Mouse (Mus musculus): Measurements from ENCODE around the gene Mrpl34. TPM values are rescaled to one million over a fixed set of nuclear protein-coding genes. Genes with fewer than 3 reads are reported as not detected.
"Not testable (repeated sequence)": the region's sequence is repeated elsewhere in the genome, so short reads cannot be mapped to it uniquely, and the experiment has no call there.

The Mrpl34 gene
- 45.0 and 57.4 TPM in 2 replicates for polyA plus RNA-seq (2012; rRNA removed)

DNA sequence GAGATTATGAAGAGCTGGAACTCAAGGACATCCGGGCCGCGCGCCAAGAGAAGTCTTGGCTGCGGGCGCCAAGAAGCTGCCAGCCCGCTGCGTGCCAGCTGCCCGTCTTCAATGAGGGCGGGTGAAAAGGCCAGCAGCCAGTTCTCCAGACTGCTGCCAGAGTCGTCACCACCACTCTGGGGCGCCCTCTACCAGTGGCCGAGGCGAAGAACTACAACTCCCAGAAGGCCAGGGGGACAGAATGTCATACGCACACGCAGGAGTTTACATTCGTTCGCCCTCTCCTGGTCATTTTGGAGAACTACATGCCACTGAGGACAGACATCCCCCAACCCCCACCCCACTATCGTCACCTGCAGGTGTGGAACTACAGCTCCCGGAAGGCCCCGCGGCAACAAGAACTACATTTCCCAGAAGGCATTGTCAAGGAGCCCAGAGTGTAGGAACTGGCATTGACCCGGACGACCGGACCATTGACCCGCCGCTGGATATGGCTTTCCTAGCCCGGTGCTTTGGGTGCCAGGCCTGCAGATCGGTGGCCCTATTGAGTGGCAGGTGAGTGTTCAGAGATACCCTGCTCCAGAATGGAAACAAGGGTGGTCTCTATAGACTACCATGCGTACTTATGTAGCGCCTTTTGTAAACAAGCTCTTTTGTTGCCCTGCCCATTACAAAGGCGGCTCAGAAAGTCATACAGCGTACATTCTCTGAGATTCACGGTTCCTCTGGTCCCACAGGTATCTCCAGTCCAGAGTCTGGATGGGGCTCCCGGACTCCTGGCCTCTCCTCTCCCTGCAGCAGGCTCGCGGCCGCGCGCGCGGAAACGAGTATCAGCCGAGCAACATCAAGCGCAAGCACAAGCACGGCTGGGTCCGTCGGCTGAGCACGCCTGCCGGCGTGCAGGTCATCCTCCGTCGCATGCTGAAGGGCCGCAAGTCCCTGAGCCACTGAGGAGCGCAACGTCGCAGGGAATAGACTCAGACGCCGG is at the start of gene Mrpl34:
TSS of gene Mrpl34 (plus strand) at position 447 of the 988 bp plus-strand sequence.
- DNase-seq (ENCODE audit: extremely low spot score in 1 of 2, low spot score in 1 of 2): peak; percentile 100

DNA sequence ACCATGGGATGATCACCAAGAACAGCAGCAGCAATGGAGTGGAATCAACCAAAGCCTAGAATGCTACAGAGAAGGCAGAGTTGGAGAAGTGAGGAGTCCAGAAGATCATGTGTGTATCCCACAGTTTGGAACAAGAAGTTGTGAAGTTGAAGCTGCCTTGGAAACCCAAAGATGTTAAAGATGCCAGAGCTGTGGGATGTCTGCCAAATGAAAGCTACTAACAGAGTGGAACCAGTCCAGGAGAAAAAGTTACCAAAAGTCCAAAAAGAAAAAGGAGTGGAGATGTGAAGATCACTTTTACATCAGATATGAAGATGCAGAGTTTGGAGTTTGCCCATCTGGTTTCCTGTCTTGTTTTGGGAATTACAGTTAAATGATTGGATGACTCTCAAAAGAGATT is 42.6 kb upstream of the Mrpl34 start:
- DNase-seq (ENCODE audit: extremely low spot score in 1 of 2, low spot score in 1 of 2): no peak

DNA sequence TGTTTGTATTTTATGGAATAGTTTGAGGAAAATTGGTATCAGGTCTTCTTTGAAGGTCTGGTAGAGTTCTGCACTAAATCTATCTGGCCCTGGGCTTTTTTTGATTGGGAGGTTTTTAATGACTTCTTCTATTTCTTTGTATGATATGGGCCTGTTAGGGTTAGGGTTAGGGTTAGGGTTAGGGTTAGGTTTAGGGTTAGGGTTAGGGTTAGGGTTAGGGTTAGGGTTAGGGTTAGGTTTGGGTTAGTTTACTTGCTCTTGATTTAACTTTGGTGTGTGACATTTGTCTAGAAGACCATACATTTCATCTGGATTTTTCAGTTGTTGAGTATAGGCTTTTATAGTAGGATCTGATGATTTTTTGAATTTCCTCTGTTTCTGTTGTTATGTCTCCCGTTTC is 31.8 kb upstream of the Mrpl34 start:
- not testable (repeated sequence) for DNase-seq (ENCODE audit: extremely low spot score in 1 of 2, low spot score in 1 of 2)

DNA sequence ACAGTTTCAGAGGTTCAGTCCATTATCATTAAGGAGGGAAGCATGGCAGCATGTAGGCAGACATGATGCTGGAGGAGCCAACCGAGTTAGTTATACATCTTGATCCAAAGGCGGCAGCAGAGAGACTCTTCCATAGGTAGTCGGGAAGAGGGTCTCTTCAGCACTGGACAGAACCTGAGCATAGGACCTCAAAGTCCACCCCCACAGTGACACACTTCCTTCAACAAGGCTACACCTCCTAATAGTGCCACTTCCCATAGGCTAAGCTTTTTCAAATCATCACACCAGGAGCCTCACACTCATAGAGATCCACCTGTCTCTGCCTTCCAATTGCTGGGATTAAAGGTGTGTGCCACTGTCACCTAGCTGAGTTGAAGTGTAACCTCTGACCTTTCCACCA is 27.7 kb upstream of the Mrpl34 start:
- DNase-seq (ENCODE audit: extremely low spot score in 1 of 2, low spot score in 1 of 2): no peak

DNA sequence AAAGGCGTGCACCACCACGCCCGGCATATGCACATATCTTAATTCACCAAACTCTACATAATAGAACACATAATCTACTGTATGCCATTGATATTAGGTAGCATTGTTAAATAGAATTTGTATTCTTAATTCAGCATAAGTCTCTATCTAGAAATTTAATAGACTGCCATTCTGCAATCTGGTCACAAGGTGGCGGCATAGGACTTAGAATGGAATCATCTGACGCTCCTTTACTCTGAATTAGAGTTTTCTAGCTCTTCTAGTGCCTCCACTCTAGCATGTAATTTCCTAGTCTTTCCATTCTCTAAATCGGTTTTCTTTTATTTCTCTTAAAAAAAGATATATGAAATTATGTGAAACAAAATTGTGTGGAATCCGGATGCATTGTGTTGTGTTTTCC is 23.4 kb upstream of the Mrpl34 start:
- DNase-seq (ENCODE audit: extremely low spot score in 1 of 2, low spot score in 1 of 2): peak in 1 of 2 experiments; percentile 53

DNA sequence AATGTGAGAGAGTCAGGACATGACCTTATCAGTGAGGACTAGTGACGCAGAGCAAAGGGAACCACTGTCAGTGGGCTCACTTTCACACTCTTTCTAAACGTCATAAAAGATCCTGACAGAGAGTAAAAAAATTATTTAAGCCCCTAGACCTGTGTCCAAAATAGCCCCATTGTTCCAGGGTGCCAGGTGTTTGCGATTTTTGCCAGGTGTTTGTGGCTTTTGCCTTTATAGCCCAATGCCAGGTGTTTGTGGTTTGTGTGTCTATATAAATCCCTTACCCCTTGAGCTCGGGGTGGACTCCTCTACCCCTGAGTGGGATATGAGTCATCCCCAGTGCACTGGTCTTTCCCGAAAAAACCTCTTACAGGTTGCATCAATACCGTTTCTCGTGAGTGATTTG is 19.7 kb upstream of the Mrpl34 start:
- DNase-seq (ENCODE audit: extremely low spot score in 1 of 2, low spot score in 1 of 2): no peak

DNA sequence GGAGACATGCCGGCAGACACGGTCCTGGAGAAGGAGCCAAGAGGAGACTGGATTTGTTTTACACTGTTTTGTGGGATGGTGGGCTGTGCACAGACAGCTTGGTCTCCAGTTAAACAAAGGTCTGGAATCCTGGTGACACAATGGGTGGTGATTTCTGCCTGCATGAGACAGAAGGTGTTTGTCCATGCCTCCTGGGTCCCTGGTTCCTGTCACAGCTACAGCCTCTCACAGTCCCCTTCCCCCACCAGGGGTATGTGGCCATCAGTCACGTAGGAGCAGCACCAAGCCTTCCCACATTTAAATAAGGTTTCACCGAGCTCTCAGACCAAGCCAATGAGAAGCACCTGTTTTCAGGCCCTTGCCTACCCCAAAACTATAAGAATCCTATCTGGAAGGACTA is 13.4 kb upstream of the Mrpl34 start:
- no peak for DNase-seq (ENCODE audit: extremely low spot score in 1 of 2, low spot score in 1 of 2)

DNA sequence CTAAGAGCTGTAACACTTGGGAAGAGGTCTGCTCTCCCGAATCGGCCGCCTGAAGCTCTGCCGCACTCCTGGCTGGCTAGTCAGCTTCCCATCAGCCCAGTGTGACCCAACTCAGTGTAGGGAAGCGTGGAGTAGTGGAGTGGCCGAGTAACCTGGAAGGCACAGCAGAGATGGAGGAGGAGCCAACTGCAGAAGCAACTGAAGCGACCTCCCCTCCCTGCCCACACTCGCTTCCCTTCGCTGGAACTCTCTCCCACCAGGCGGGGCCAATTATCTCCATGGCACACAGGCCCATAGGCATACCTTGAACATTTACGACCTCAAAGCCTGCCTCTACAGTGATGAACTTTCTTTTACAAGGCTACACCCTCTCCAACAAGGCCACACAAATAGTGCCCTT is 13.0 kb upstream of the Mrpl34 start:
- DNase-seq (ENCODE audit: extremely low spot score in 1 of 2, low spot score in 1 of 2): no peak

DNA sequence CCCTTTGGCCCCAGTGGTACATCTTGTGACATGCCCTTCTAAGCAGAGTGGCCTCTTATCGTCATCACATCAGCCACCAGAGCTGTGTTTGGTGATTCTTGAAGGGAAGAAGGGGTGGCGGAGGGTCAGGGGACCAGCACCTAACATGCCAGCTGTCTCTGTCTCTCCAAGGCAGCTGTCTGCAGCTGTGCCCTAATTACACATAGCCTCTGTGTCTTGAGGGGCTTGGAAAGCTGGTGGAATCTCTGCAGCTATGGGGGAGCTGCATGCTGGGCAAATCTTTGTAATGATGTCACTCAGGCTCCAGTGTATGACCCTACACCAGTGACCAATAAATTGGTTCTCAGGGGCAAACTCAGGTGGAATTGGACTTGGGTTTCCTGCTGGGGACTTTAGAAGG is 12.1 kb upstream of the Mrpl34 start:
- DNase-seq (ENCODE audit: extremely low spot score in 1 of 2, low spot score in 1 of 2): no peak

DNA sequence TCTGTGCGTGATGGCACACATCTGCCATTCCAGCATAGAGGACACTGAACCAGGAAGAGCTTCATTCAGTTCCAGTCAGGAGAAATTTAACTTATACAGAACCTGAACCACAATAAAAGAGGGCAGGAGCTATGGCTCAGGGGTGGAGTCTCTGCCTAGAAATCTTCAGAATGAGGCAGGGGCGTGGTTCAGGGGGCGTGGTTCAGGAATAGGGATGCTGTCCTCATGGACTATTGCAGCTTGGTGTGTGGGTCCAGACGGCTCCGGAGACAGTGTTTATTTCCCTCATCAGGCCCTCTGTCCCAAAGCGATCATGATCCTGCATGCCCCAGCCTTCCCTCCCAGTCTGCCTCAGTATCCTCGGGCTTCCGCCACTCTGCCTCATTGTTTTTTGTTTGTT is 10.1 kb upstream of the Mrpl34 start:
- DNase-seq (ENCODE audit: extremely low spot score in 1 of 2, low spot score in 1 of 2): no peak

DNA sequence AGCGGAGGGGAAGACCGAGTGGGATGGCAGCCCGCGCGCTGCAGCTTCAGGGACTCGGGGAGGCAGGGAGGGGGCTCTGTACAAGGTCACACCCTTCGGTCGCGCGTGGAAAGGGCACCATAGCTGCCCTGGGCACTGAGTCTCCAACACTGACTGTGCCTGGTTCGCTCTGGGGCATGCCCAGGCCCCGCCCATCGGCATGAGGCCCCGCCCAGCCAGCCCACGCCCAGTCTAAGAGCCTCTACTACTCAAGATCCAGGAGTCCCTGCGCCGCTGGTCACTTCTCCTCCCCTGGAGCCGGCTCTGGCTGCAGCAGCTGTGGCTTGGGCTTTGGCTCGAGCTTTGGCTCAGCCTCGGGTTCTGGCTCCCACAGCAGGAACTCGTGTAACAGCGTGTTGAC is 7.9 kb upstream of the Mrpl34 start:
- no peak for DNase-seq (ENCODE audit: extremely low spot score in 1 of 2, low spot score in 1 of 2)

DNA sequence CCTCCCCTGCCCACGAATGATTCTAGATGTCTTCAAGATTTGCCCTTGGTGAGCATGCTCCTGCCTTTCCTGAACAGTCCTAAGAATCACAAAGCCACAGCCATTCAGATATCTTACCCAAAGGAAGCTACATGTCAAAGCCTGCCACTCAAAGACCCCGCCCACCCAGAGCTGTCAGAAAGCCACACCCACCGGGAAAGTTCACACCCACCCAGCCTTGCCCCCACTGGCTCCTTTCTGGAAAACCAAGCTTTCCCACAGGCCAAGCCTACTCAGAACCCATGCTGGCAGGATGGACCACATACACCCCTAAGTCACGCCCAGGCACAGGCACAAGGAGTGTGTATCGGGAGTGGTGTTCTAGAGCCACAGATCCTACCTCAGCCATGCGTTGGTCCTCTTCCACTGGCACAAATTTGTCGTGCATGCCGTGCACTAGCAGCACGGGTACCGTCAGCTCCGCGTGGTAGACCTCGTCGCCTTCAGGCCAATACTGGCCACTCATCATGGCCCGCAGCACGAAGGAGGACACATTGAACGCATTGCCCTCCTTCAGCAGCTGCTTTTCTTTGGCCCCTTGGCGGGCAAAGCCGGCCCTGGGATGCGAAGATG is 7.0 kb upstream of the Mrpl34 start:
- DNase-seq (ENCODE audit: extremely low spot score in 1 of 2, low spot score in 1 of 2): no peak

DNA sequence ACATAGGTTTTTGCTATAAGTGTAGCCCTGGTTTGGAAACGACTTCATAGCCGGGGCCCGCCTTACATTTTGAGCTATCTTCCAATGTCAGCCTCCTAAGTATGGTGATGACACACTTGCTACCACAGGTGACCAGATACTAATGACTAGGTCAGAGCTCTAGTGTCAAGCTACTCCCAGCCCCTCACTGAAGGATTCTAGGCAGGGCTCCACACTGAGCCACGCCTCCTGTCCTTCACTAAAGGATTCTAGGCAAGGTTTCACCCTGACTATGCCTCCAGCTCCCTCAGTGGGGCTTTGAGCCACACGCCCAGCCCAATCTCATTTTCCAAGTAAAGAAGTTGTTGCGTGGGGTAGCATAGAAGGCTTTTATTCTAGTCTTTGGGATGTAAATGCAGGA is 4.0 kb upstream of the Mrpl34 start:
- no peak for DNase-seq (ENCODE audit: extremely low spot score in 1 of 2, low spot score in 1 of 2)

DNA sequence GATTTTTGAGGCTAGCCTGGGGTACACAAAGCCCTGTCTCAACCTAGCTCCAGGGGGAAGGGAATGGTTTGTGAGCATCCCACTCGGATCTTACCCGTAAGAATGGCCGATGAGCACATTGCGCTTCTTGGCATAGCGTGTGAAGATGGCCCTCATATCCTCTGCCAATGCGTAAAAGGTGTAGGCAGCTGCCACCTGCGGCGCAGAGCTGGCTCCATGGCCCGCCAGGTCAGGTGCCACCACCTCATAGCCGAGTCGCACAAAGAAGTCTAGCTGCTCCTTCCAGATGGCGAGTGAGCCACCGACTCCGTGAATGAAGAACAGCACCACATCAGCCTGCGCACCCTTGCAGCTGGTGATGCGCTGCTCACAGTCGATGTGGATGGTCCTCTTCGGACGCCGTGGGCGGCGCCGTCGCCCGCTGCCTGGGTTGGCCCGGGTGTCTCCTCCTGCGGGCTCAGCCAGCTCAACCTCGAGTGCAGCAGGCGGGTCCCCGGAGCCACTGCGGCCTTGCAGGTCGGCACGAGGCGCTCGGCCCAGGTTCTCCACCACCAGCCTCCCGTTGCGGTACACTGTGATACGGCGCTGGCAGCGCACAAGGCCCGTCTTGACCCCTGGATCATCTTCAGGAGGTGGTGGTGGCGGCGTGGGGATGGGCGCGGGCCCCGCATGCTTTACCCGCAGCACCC is 3.5 kb upstream of the Mrpl34 start:
- DNase-seq (ENCODE audit: extremely low spot score in 1 of 2, low spot score in 1 of 2): no peak

DNA sequence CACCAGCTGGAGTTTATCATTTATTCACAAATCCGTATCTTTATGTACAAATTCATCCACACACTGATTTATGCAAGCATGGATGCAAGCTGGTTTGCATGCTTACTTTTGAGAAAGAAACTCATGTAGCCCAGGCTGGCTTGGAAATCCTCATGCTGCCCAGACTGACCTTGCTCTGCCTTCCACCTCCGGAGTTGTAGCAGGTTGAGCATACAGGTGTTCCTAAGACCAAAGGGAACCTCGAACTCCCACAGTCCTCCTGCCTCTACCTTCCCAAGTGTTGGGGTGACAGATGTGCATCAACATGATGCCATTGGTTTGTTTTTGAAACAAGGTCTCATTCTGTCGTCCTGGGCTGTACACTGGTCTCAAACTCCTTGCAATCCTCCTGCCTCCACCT is 2.6 kb upstream of the Mrpl34 start:
- DNase-seq (ENCODE audit: extremely low spot score in 1 of 2, low spot score in 1 of 2): no peak

DNA sequence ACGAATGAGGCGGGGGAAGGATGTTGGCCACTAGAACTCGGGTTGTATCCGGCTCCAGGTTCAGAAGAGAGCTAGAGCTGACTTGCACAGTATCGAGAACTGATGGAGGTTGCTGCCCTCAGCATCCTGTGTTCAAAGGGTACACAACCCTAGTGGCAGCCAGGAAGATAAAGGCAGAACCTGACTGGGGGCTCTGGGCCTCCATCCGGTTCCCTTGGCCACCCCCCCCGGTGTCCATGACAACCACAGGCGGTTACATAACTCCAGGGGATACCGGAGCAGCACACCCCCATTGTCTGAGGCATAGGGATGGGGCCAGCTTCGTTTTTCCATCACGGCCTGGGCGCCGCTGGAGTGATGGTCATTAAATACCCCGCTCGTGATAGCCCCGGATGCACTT is 2.0 kb upstream of the Mrpl34 start:
- DNase-seq (ENCODE audit: extremely low spot score in 1 of 2, low spot score in 1 of 2): peak in 1 of 2 experiments; percentile 72

DNA sequence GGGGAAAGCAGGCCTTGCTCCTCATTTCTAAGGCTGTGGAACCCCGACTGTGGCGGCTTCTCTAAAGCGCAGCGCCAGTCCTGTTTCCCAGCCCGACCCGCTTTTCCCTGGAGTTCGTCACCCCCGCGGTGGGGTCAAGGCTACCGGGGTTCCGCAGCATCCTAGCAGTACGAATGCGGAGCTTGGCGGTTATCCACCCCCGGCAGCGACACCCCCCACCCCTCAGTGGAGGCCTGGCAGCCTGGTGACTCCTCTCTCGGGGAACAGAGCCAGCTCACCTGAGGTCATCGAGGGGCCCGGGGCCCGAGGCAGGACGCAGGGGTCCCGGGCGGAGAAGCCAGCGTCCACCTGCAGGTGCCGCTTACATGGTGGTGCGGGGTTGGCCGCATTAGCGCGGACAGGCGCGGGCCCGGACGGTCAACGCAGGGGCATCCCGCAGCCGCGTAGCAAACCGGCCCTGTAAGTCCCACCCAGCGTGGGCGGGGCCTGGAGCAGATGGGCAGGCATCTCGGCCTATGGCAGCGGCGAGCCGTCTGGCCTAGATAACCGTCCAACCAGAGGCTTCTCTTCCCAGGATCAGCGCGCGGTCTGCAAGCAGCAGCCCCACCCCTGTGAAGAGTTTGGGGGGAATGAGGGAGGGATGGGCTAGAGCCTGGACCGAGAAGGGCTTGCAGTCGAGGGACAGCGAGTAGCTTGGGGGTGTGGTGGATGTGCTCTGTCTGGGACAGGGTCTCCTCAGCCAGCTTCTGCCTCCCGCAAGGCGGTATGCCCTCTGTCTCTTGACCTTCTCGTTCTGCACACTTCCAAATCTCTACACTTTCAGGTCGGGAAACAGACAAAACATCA is 1.3 kb upstream of the Mrpl34 start, which contains the start of gene Abhd8:
TSS of gene Abhd8 (minus strand) at position 468 of the 846 bp plus-strand sequence.
- peak; percentile 96 to 99 for DNase-seq (ENCODE audit: extremely low spot score in 1 of 2, low spot score in 1 of 2)

DNA sequence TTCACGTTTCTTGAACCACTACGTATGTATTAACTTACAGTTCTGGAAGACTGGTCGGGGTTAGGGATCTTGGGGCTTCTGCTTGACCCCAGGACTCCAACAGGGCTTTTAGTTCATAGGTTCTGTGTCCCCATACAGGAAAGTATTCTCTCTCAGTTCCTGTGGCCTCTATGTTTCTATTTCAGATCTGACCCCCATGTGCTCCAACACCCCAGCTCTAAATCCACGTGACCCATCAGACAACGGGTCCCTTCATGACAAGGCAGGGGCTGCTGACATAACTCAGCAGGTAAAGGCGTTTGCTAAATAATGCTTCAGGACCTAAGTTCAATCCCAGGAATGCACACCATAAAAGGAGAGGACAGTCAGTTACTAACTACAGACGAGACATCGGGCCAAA is 974 bp downstream of the Mrpl34 start:
- DNase-seq (ENCODE audit: extremely low spot score in 1 of 2, low spot score in 1 of 2): no peak

DNA sequence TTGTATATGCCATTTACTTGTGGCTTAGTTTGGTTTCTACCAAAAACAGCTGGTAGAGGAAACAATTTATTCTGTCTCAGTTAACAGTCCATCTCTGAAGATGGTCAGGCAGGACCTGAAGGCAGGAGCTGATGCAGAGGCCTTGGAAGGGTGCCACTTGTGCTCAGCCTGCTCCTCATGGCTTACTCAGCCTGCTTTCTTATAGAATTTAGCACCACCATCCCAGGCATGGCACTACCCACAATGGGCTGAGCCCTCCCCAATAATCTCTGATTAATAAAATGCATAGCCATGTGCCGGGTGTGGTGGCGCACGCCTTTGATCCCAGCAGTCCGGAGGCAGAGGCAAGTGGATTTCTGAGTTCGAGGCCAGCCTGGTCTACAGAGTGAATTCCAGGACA is 1.4 kb downstream of the Mrpl34 start:
- no peak for DNase-seq (ENCODE audit: extremely low spot score in 1 of 2, low spot score in 1 of 2)

DNA sequence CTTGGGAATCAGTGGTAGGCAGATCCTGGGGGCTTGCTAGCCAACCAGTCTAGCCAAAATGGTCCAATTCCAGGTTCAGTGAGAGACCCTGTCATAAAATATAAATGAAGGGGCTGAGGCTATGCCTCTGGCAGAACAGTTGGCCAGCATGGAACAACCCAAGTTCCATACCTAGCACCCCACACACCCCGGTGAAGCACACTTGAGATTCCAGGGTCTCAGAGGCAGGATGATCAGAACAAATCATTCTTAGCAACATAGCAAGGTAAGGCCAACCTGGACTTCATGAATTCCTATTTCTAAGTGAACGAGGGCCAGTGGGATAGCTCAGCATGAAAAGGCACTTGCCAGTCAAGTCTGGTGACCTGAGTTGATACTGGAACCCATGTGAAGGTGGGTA is 2.4 kb downstream of the Mrpl34 start:
- DNase-seq (ENCODE audit: extremely low spot score in 1 of 2, low spot score in 1 of 2): no peak
